Mouse (Mus musculus): ENCODE results near the gene Fat1. TPM values are rescaled to one million over a fixed set of nuclear protein-coding genes. Genes with fewer than 3 reads are reported as not detected.

Gene Fat1
- polyA plus RNA-seq, 1 experiment = 54.0 TPM

GRCm38 (mm10) chr8:44961492-44961891 is 26.2 kb downstream of the Fat1 start:
- Histone ChIP-seq H3K4me3 (ENCODE audit: low read depth, low read length) (no peak overlapping the region), H3K36me3 (ENCODE audit: control insufficient read depth, insufficient read depth, low read length) (peaks cover 32% of the 10 kb centered on the region), H3K27me3 (ENCODE audit: control insufficient read depth, insufficient read depth, low read length) (no peaks in the 10 kb centered on the region), H3K4me1 (ENCODE audit: control insufficient read depth, insufficient read depth, insufficient read length, low read length) (peaks cover 27% of the 10 kb centered on the region), H3K27ac (ENCODE audit: insufficient read depth, low read depth, low read length) (no peak overlapping the region)
- WGBS = 63% methylated on average over 6 of the region's 6 CpGs
- TF ChIP-seq CTCF (IDR thresholded peaks at IDR 0.05; ENCODE audit: extremely low read depth, insufficient read length, insufficient replicate concordance, low read depth, low read length) (no peak), POLR2A (IDR thresholded peaks at IDR 0.05; ENCODE audit: low read depth, low read length) (no peak)

- H3K4me3 ChIP-seq (ENCODE audit: low read depth, low read length) = no peak overlapping the region
- no peak for TF ChIP-seq POLR2A (IDR thresholded peaks at IDR 0.05; ENCODE audit: low read depth, low read length)
- no peak for TF ChIP-seq CTCF (IDR thresholded peaks at IDR 0.05; ENCODE audit: extremely low read depth, insufficient read length, insufficient replicate concordance, low read depth, low read length)
- H3K27me3 ChIP-seq (ENCODE audit: control insufficient read depth, insufficient read depth, low read length) = no peaks in the 10 kb centered on the region
- WGBS = 33% methylated on average over 12 of the region's 12 CpGs
- H3K27ac ChIP-seq (ENCODE audit: insufficient read depth, low read depth, low read length) = peak overlapping the region; percentile 57; the same call in 1 of the 2 replicates
- peaks cover 19% of the 10 kb centered on the region for H3K4me1 ChIP-seq (ENCODE audit: control insufficient read depth, insufficient read depth, insufficient read length, low read length)
- peaks cover 30% of the 10 kb centered on the region for H3K36me3 ChIP-seq (ENCODE audit: control insufficient read depth, insufficient read depth, low read length)
These were observed 27.5 kb downstream of the Fat1 start for GRCm38 (mm10) chr8:44962572-44963231.

- WGBS = 94% methylated on average over 8 of the region's 8 CpGs
- H3K4me3 ChIP-seq (ENCODE audit: low read depth, low read length) = no peak overlapping the region
- H3K4me1 ChIP-seq (ENCODE audit: control insufficient read depth, insufficient read depth, insufficient read length, low read length) = peaks cover 11% of the 10 kb centered on the region
- TF ChIP-seq POLR2A (IDR thresholded peaks at IDR 0.05; ENCODE audit: low read depth, low read length) (no peak), CTCF (IDR thresholded peaks at IDR 0.05; ENCODE audit: extremely low read depth, insufficient read length, insufficient replicate concordance, low read depth, low read length) (no peak)
- peaks cover 16% of the 10 kb centered on the region for H3K36me3 ChIP-seq (ENCODE audit: control insufficient read depth, insufficient read depth, low read length)
- H3K27me3 ChIP-seq (ENCODE audit: control insufficient read depth, insufficient read depth, low read length) = no peaks in the 10 kb centered on the region
- no peak overlapping the region for H3K27ac ChIP-seq (ENCODE audit: insufficient read depth, low read depth, low read length)
These were observed 32.3 kb downstream of the Fat1 start for GRCm38 (mm10) chr8:44967521-44968039.

DNA sequence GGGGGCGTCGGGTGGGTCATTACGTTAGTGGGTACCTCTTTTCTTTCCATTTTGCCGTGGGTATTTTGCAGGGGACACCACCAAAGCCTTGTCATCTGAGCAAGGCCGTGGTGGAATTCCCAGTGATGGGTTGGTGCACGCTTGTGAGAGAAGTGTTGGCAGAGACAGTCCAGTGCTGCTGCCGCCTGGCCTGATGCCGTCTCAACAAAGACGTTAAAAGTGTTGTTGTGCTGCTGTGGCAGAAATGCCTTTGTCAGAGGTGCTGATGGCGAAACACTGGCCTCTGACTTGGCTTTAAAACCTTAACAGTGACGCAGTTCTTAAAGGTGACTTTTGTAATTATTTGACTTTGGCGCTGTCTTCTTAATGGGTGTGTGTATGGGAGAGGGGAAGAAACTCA is 34.8 kb downstream of the Fat1 start:
- no peaks in the 10 kb centered on the region for H3K27me3 ChIP-seq (ENCODE audit: control insufficient read depth, insufficient read depth, low read length)
- H3K4me3 ChIP-seq (ENCODE audit: low read depth, low read length) = no peak overlapping the region
- 65% methylated on average over 12 of the region's 12 CpGs for WGBS
- H3K4me1 ChIP-seq (ENCODE audit: control insufficient read depth, insufficient read depth, insufficient read length, low read length) = peaks cover 16% of the 10 kb centered on the region; the same call in 1 of the 2 replicates
- H3K27ac ChIP-seq (ENCODE audit: insufficient read depth, low read depth, low read length) = no peak overlapping the region
- H3K36me3 ChIP-seq (ENCODE audit: control insufficient read depth, insufficient read depth, low read length) = peaks cover 10% of the 10 kb centered on the region
- TF ChIP-seq CTCF (IDR thresholded peaks at IDR 0.05; ENCODE audit: extremely low read depth, insufficient read length, insufficient replicate concordance, low read depth, low read length) = no peak
- TF ChIP-seq POLR2A (IDR thresholded peaks at IDR 0.05; ENCODE audit: low read depth, low read length) = no peak

- peaks cover 4% of the 10 kb centered on the region for H3K36me3 ChIP-seq (ENCODE audit: control insufficient read depth, insufficient read depth, low read length)
- H3K4me3 ChIP-seq (ENCODE audit: low read depth, low read length) = no peak overlapping the region
- TF ChIP-seq POLR2A (IDR thresholded peaks at IDR 0.05; ENCODE audit: low read depth, low read length) = no peak
- 54% methylated on average over 6 of the region's 6 CpGs for WGBS
- no peaks in the 10 kb centered on the region for H3K27me3 ChIP-seq (ENCODE audit: control insufficient read depth, insufficient read depth, low read length)
- H3K27ac ChIP-seq (ENCODE audit: insufficient read depth, low read depth, low read length) = no peak overlapping the region
- peaks cover 20% of the 10 kb centered on the region; the same call in 1 of the 2 replicates for H3K4me1 ChIP-seq (ENCODE audit: control insufficient read depth, insufficient read depth, insufficient read length, low read length)
These were observed 36.1 kb downstream of the Fat1 start for GRCm38 (mm10) chr8:44971346-44971745.

- 78% methylated on average over 5 of the region's 5 CpGs for WGBS
These were observed 36.7 kb downstream of the Fat1 start for GRCm38 (mm10) chr8:44971964-44972363.

DNA sequence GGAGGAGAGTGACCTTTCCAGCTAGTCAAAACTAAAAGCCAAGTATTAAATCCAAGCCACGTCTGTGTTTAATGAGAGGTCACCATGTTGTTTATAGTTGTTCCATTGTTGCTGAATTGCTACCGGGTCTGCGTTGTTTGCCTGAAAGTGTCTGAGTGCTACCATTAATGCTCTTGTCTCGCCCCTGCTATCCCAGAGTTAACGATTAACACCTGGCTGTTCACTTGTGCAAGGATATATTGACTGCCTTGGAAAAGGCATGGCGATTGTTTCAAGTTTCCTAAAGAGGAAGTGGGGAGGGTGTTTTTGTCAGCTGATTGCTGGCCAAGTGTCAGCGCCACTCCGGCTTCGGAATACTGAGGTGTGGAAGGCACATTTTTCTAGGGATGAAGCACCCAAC is 39.9 kb downstream of the Fat1 start:
- peaks cover 9% of the 10 kb centered on the region for H3K36me3 ChIP-seq (ENCODE audit: control insufficient read depth, insufficient read depth, low read length)
- 18% methylated on average over 9 of the region's 9 CpGs for WGBS
- peak overlapping the region; percentile 56 for H3K27ac ChIP-seq (ENCODE audit: insufficient read depth, low read depth, low read length)
- H3K27me3 ChIP-seq (ENCODE audit: control insufficient read depth, insufficient read depth, low read length) = no peaks in the 10 kb centered on the region
- TF ChIP-seq POLR2A (IDR thresholded peaks at IDR 0.05; ENCODE audit: low read depth, low read length) (no peak), CTCF (IDR thresholded peaks at IDR 0.05; ENCODE audit: extremely low read depth, insufficient read length, insufficient replicate concordance, low read depth, low read length) (no peak)
- no peak overlapping the region for H3K4me3 ChIP-seq (ENCODE audit: low read depth, low read length)
- peaks cover 22% of the 10 kb centered on the region for H3K4me1 ChIP-seq (ENCODE audit: control insufficient read depth, insufficient read depth, insufficient read length, low read length)

More at GRCm38 (mm10) chr8:44971964-44972363, 36.7 kb downstream of the Fat1 start:
- Histone ChIP-seq H3K27ac (ENCODE audit: insufficient read depth, low read depth, low read length) (no peak overlapping the region), H3K4me1 (ENCODE audit: control insufficient read depth, insufficient read depth, insufficient read length, low read length) (peaks cover 20% of the 10 kb centered on the region; the same call in 1 of the 2 replicates), H3K4me3 (ENCODE audit: low read depth, low read length) (no peak overlapping the region), H3K36me3 (ENCODE audit: control insufficient read depth, insufficient read depth, low read length) (peaks cover 5% of the 10 kb centered on the region), H3K27me3 (ENCODE audit: control insufficient read depth, insufficient read depth, low read length) (no peaks in the 10 kb centered on the region)
- TF ChIP-seq POLR2A (IDR thresholded peaks at IDR 0.05; ENCODE audit: low read depth, low read length) (no peak), CTCF (IDR thresholded peaks at IDR 0.05; ENCODE audit: extremely low read depth, insufficient read length, insufficient replicate concordance, low read depth, low read length) (no peak)

Measured in small intestine, adult 2 months (tissue).